Mouse (Mus musculus): ENCODE measurements around the gene Btnl2.

Gene Btnl2

DNA sequence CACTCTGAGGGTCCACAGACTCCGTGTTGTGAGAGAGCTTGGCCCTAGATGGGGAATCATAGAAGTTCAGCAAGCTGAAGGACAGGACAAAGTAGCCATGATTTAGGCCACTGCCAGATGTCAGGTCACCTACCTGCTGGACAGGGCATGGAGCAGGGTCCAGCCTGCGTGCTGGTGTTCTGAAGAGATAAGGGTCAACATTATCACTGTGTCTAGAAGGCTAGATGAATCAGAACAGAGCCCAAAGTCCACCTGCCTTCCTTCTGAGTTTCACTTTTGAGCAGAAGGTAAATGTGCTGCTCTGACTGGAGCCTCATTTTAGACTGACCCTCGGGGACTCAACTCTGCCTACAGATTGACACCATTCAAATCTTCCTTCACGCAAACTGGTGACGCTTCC is at the start of gene Btnl2:
Btnl2 (plus strand) TSS at position 284 of the 400 bp plus-strand sequence.
- in situ Hi-C loops (cut with MboI, MseI) = loop anchor here (5.0 kb wide), 1 partner anchor 107 kb away; no protein-coding TSS in a partner anchor

GRCm38 (mm10) chr17:34305380-34306030 is 49.1 kb upstream of the Btnl2 start, which contains the start of gene H2-Eb1:
H2-Eb1 (plus strand) TSS chr17:34305867.
- in situ Hi-C loops (cut with MboI, MseI) = no loop called here

DNA sequence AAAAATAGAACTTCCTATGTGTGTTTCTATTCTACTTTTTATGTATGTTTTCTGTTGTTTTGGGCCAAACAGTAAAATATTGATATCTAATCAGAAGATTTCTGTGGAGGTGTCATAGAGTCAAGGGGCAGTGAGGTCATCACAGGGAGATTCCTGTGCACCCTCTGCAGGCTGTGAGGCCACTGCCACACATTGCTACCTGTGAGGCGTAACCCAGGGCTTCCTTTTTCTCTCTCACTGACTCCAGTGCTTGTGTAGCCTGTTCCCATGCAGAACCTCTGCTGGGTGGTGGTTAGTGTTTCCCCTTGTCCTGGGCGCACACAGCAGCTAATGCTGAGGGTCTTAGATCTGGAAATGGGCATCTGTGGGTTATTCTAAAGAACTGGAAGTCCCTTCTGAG is 48.2 kb upstream of the Btnl2 start:
- in situ Hi-C loops (cut with MboI, MseI) = no loop called here

GRCm38 (mm10) chr17:34307216-34307615 is 47.4 kb upstream of the Btnl2 start:
- in situ Hi-C loops (cut with MboI, MseI) = no loop called here

GRCm38 (mm10) chr17:34308161-34308560 is 46.5 kb upstream of the Btnl2 start:
- in situ Hi-C loops (cut with MboI, MseI) = no loop called here

- in situ Hi-C loops (cut with MboI, MseI) = no loop called here
These were observed 45.4 kb upstream of the Btnl2 start for GRCm38 (mm10) chr17:34309225-34309624.

- in situ Hi-C loops (cut with MboI, MseI) = loop anchor here (10.0 kb wide), 1 partner anchor 65 kb away; no protein-coding TSS in a partner anchor
These were observed 44.8 kb upstream of the Btnl2 start for GRCm38 (mm10) chr17:34309683-34310385.

DNA sequence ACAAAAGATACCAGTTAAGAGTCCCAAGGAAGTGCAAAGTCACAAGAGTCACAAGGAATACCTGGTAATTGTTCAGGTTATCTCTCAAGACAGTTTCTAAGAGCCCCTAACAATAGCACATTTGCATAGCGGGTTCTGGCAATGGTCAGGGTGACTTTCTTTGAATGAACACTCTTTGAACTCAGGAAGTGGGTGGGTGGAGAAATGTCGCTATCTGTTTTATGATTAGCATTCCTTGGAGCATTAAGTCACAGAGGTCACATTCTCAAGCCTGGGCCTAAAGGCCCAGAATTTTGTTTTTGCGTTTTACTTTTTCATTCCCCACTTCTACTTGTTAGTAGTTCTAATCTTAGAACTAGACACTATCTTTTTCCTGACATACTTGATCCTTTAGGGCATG is 44.1 kb upstream of the Btnl2 start:
- in situ Hi-C loops (cut with MboI, MseI) = loop anchor here (10.0 kb wide), 1 partner anchor 66 kb away; no protein-coding TSS in a partner anchor

- in situ Hi-C loops (cut with MboI, MseI) = loop anchor here (10.0 kb wide), 1 partner anchor 67 kb away; no protein-coding TSS in a partner anchor
These were observed 42.4 kb upstream of the Btnl2 start for GRCm38 (mm10) chr17:34312185-34312584.

- in situ Hi-C loops (cut with MboI, MseI) = loop anchor here (10.0 kb wide), 1 partner anchor 69 kb away; no protein-coding TSS in a partner anchor
These were observed 41.2 kb upstream of the Btnl2 start for GRCm38 (mm10) chr17:34313393-34313792.

- in situ Hi-C loops (cut with MboI, MseI) = loop anchor here (10.0 kb wide), 1 partner anchor 69 kb away; no protein-coding TSS in a partner anchor
These were observed 40.3 kb upstream of the Btnl2 start for GRCm38 (mm10) chr17:34314286-34314685.

DNA sequence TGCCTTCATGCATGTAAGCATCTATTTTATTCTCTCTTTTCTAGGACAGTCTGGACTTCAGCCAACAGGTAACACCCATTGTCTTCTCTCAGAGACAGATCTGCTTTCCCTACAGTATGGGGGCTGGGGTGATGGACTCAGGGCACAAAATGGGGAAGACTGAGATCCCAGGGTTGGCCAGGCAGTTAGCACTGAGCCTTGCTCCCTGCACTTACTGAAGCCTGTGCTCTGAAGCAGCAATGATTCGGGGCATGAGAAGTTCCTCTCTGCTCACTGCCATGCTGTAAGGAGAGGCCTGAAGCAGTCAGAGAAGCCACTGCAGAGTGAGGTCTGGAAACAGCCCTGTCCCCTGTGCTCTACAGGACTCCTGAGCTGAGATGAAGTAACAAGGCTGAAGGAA is 39.1 kb upstream of the Btnl2 start:
- in situ Hi-C loops (cut with MboI, MseI) = loop anchor here (10.0 kb wide), 1 partner anchor 71 kb away; no protein-coding TSS in a partner anchor

- in situ Hi-C loops (cut with MboI, MseI) = loop anchor here (10.0 kb wide), 1 partner anchor 72 kb away; no protein-coding TSS in a partner anchor
These were observed 37.9 kb upstream of the Btnl2 start for GRCm38 (mm10) chr17:34316697-34317096.

DNA sequence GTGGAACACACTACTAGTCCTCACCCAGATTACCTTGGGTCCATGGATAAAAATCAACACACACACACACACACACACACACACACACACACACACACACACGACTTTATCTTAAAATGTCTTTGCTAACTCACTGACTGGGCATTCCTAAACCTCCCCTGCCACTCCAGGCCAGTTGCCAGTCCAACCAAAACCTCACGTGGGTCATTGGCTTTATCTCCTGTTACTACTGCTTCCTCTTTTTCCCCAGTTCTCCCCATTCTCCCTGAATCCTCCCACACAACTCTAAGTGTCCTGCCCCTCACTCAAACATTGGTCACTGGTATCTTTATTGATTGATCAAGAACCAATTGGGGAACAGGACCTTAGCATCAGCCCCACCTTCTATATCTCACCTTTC is 37.3 kb upstream of the Btnl2 start:
- in situ Hi-C loops (cut with MboI, MseI) = loop anchor here (10.0 kb wide), 1 partner anchor 72 kb away; no protein-coding TSS in a partner anchor

GRCm38 (mm10) chr17:34325436-34325835 is 29.2 kb upstream of the Btnl2 start, which contains the start of gene H2-Eb2:
H2-Eb2 (plus strand) TSS chr17:34325665.
- in situ Hi-C loops (cut with MboI, MseI) = no loop called here

DNA sequence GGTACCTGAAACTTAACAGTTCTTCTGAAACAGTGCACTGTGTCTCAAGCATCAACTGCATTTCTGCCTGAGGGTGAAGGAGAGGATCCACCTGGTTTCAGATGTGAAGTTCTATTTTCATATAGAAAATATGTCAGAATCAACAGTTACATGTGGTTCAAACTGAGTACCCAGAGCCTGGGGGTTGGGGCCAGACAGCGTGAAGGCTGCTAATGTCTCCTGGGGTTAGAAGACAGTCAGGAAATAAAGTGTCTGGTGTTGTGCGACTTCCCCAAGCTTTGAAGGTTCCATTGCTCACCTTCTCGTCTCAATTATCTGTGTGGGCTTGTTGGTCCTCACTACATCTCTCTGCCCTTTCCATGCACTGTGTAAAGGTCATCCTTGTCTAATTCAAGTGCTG is 28.2 kb upstream of the Btnl2 start:
- in situ Hi-C loops (cut with MboI, MseI) = no loop called here

GRCm38 (mm10) chr17:34329807-34330206 is 24.8 kb upstream of the Btnl2 start:
- in situ Hi-C loops (cut with MboI, MseI) = no loop called here

DNA sequence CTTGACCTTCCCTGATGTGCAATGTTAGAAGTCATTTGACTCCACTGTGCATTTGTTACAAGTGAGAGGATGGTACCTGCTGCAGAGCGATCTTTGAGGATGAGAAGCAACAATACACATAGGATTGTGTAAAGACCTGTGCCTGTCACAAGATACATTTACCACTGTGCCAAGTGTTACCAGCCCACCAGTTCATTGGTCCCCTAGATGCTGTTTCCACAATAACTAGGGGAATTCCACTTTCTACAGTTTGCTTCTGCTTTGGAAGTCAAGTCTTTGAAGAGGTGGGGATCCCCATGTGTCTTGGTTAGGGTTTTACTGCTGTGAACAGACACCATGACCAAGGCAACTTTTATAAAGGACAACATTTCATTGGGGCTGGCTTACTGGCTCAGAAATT is 23.4 kb upstream of the Btnl2 start:
- in situ Hi-C loops (cut with MboI, MseI) = no loop called here

GRCm38 (mm10) chr17:34340619-34341402 is 13.8 kb upstream of the Btnl2 start:
- in situ Hi-C loops (cut with MboI, MseI) = no loop called here

DNA sequence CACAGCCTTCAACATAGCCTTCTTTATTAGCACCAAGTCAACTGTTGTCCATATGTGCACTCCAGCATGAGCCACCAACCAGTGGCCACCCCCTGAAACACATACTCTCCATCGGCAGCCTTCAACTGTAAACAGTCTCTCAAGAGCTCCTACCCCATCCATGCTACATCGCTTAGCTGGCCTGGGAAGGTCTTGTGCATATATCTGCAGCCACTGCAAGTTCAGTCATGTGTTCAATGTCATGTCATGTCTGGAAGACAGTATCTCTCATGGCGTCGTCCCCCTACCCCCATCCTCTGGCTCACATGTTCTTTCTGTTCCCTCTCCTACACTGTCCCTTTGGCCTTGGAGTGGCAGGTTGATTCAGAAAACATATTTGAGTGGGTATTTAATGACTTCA is 9.7 kb upstream of the Btnl2 start:
- in situ Hi-C loops (cut with MboI, MseI) = loop anchor here (5.0 kb wide), 1 partner anchor 73 kb away; no protein-coding TSS in a partner anchor

- in situ Hi-C loops (cut with MboI, MseI) = loop anchor here (5.0 kb wide), 1 partner anchor 73 kb away; no protein-coding TSS in a partner anchor
These were observed 9.1 kb upstream of the Btnl2 start for GRCm38 (mm10) chr17:34345486-34345885.
